Mouse (Mus musculus): ENCODE results near the gene Kcnab3.

DNA sequence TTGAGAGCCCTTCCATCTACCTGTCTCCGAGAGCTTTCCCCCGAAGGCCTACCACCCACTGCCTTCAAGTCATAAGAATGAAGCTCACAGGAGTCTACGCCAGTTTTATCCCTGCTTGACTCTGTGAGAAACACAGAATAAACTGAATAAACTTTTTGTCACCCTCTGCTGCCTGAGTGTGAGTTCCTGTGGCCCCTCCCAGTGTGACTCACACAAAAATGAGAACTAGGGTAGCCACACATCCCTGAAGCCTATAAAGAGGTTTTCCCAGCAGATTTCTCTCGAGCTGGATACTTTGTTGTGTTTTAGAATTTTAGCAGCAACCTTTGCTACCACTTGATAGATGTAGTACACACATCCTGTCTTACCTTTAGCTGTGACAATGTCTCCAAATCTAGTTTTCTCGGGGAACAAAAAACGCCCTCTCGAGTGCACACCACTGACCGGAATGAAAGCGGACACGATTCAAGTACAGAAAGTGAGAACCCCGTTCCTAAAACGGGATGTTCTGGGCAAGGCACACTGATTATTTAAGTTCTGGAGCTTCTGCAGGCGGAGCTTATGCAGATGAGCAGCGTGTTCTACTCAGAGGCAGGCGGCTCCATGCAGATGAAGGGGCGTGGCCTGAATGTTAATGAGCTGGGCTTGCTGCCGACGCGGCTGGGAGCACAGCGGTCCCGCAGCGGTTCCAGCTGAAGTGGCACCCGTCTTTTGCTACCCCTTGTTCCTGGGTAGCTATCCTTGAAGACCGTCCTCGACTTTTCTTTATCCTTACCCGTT is at the start of gene Kcnab3:
- TF ChIP-seq MYOG (IDR thresholded peaks at IDR 0.05; ENCODE audit: control insufficient read depth, extremely low read depth, insufficient read length) (no peak), MYOD1 (IDR thresholded peaks at IDR 0.05; ENCODE audit: control insufficient read depth, insufficient read length, low read depth) (no peak), CTCF (IDR thresholded peaks at IDR 0.05; ENCODE audit: control insufficient read depth, insufficient read depth, insufficient read length) (no peak), USF1 (IDR thresholded peaks at IDR 0.05; ENCODE audit: low read depth) (no peak), CEBPB (IDR thresholded peaks at IDR 0.05; ENCODE audit: low read depth) (no peak), MAX (IDR thresholded peaks at IDR 0.05) (no peak)
